Mouse (Mus musculus) monocyte, adult 59 days (primary cell): ENCODE measurements around the gene Rapgefl1. TPM values are rescaled to one million over a fixed set of nuclear protein-coding genes. Genes with fewer than 3 reads are reported as not detected.

ENCODE experiments used
- total RNA-seq, 2 experiments: library from RNA; stranded (reverse); gene quantifications; one replicate each; pipeline ENCODE4 v1.2.4; 2023

The Rapgefl1 gene
- total RNA-seq, result under 1 TPM; 0.33 to 0.50 TPM

GRCm38 (mm10) chr11:98836651-98837141, at the start of gene Rapgefl1:
Gene Rapgefl1, plus strand, starts transcription at chr11:98836785.

GRCm38 (mm10) chr11:98795015-98795713, 41.4 kb upstream of the Rapgefl1 start, which contains the start of gene Msl1:
Gene Msl1, plus strand, starts transcription at chr11:98795516.

GRCm38 (mm10) chr11:98804605-98805004, 32.0 kb upstream of the Rapgefl1 start, which contains the start of gene Casc3:
Gene Casc3, plus strand, starts transcription at chr11:98804905.

GRCm38 (mm10) chr11:98863028-98863750, 26.6 kb downstream of the Rapgefl1 start, which contains the start of gene Wipf2:
Gene Wipf2, plus strand, starts transcription at chr11:98863638.

Other genes starting within 250 kb of the Rapgefl1 start
- gene Ormdl3, start 249.4 kb upstream of the Rapgefl1 start, total RNA-seq, result 10 to 100 TPM; 10.9 to 11.8 TPM
- not detected for gene Lrrc3c, start 238.5 kb upstream of the Rapgefl1 start, total RNA-seq
- gene Gm12355, start 211.1 kb upstream of the Rapgefl1 start, total RNA-seq, result 10 to 100 TPM; 15.7 to 17.2 TPM
- gene Gsdma3, start 210.4 kb upstream of the Rapgefl1 start, total RNA-seq, result not detected
- gene Gsdma2, start 190.0 kb upstream of the Rapgefl1 start, total RNA-seq, result not detected
- gene Gsdma, start 172.4 kb upstream of the Rapgefl1 start, total RNA-seq, result under 1 TPM in 1 of 2 experiments, not detected in 1; 0.24 TPM
- gene Psmd3, start 154.2 kb upstream of the Rapgefl1 start, total RNA-seq, result 10 to 100 TPM; 55.3 to 60.4 TPM
- gene Csf3, start 135.5 kb upstream of the Rapgefl1 start, total RNA-seq, result not detected
- 10 to 100 TPM; 42.8 to 50.5 TPM for gene Med24, start 107.3 kb upstream of the Rapgefl1 start, total RNA-seq
- 10 to 100 TPM; 17.9 to 20.1 TPM for gene Thra, start 96.1 kb upstream of the Rapgefl1 start, total RNA-seq
- 10 to 100 TPM; 21.6 to 27.8 TPM for gene Nr1d1, start 61.5 kb upstream of the Rapgefl1 start, total RNA-seq
- gene Msl1, start 41.3 kb upstream of the Rapgefl1 start, total RNA-seq, result 100 to 1,000 TPM; 121 to 126 TPM
- gene Casc3, start 31.9 kb upstream of the Rapgefl1 start, total RNA-seq, result 10 to 100 TPM; 78.5 to 94.7 TPM
- gene Wipf2, start 26.9 kb downstream of the Rapgefl1 start, total RNA-seq, result 10 to 100 TPM; 31.9 to 44.6 TPM
- gene Cdc6, start 71.0 kb downstream of the Rapgefl1 start, total RNA-seq, result under 1 TPM; 0.73 to 0.91 TPM
- gene Rara, start 91.0 kb downstream of the Rapgefl1 start, total RNA-seq, result 100 to 1,000 TPM; 289 to 293 TPM
- gene Gjd3, start 146.2 kb downstream of the Rapgefl1 start, total RNA-seq, result not detected
- 10 to 100 TPM in 1 of 2 experiments, 1 to 10 TPM in 1; 6.4 to 11.1 TPM for gene Top2a, start 187.4 kb downstream of the Rapgefl1 start, total RNA-seq
- gene Igfbp4, start 204.5 kb downstream of the Rapgefl1 start, total RNA-seq, result 1 to 10 TPM; 5.0 to 6.4 TPM